Mouse (Mus musculus): Measurements from ENCODE around the gene Birc2. TPM values are rescaled to one million over a fixed set of nuclear protein-coding genes. Genes with fewer than 3 reads are reported as not detected.

The Birc2 gene
- polyA plus RNA-seq, 1 experiment from 2014 or later, result 47.1 TPM

GRCm38 (mm10) chr9:7769081-7769480, 67.8 kb downstream of the Birc2 start:
- no peak overlapping the region for H3K9ac ChIP-seq
- no peak for ATAC-seq (ENCODE audit: insufficient number of reproducible peaks, insufficient read depth, low FRiP score, low TSS enrichment)
- no peaks in the 10 kb centered on the region for H3K27me3 ChIP-seq
- H3K4me3 ChIP-seq, result no peak overlapping the region
- no peak overlapping the region for H3K27ac ChIP-seq
- no peak overlapping the region for H3K4me2 ChIP-seq (replicated peaks)
- H3K36me3 ChIP-seq, result peaks cover 7% of the 10 kb centered on the region; the same call in 1 of the 2 replicates
- no peaks in the 10 kb centered on the region for H3K9me3 ChIP-seq
- 73% methylated on average over 4 of the region's 4 CpGs for WGBS
- peaks cover 18% of the 10 kb centered on the region for H3K4me1 ChIP-seq

Small RNA genes lying within 50 kb of the gene (microRNA-seq; reads per million reads assigned to microRNA genes)
- gene Mir5618, result 8.3 reads per million, percentile 25 among the genes with 10 or more reads in this experiment

Other genes with a start within 250 kb of the Birc2 start
- gene Mmp20, start 208.8 kb downstream of the Birc2 start, polyA plus RNA-seq (2016; fragmentation: Nextera tagmentation; extraction: Ambion mirVana), result not detected in 2 replicates
- gene Mmp7, start 145.0 kb downstream of the Birc2 start, polyA plus RNA-seq (2016; fragmentation: Nextera tagmentation; extraction: Ambion mirVana), result not detected in 2 replicates
- gene Tmem123, start 73.0 kb downstream of the Birc2 start, polyA plus RNA-seq (2016; fragmentation: Nextera tagmentation; extraction: Ambion mirVana), result 67.1 and 79.7 TPM in 2 replicates
- gene Birc3, start 36.1 kb upstream of the Birc2 start, polyA plus RNA-seq (2016; fragmentation: Nextera tagmentation; extraction: Ambion mirVana), result 8.7 and 8.8 TPM in 2 replicates
- 66.6 and 67.6 TPM in 2 replicates for gene Yap1, start 167.5 kb upstream of the Birc2 start, polyA plus RNA-seq (2016; fragmentation: Nextera tagmentation; extraction: Ambion mirVana)
- 15.5 and 16.8 TPM in 2 replicates for gene Cfap300, start 205.8 kb upstream of the Birc2 start, polyA plus RNA-seq (2016; fragmentation: Nextera tagmentation; extraction: Ambion mirVana)